Mouse (Mus musculus) neural tube, embryonic 13.5 days (tissue): ENCODE results near the gene Mbnl1. TPM values are rescaled to one million over a fixed set of nuclear protein-coding genes. Genes with fewer than 3 reads are reported as not detected.

Source experiments
- ATAC-seq: fragments of 200-750 bp; cut with Nextera tagmentation; 2 replicates; pipeline ENCODE4 v1.8.0; 2017; ENCODE audit warnings: low read depth, mild to moderate bottlenecking, moderate TSS enrichment, moderate library complexity
- H3K27ac ChIP-seq: fragments of 300-500 bp; sonication (generic); replicated peaks from 2 replicates; pipeline ENCODE4 v1.5.1; 2015; ENCODE audit warnings: moderate library complexity, mild to moderate bottlenecking, inconsistent platforms
- H3K27me3 ChIP-seq: fragments of 300-500 bp; sonication (generic); 2 replicates; pipeline ENCODE4 v1.6.1; 2015; ENCODE audit warnings: mild to moderate bottlenecking, inconsistent platforms
- H3K36me3 ChIP-seq: fragments of 300-500 bp; sonication (generic); 2 replicates; pipeline ENCODE4 v1.6.1; 2015; ENCODE audit warnings: mild to moderate bottlenecking, inconsistent platforms
- H3K4me1 ChIP-seq: fragments of 300-500 bp; sonication (generic); replicated peaks from 2 replicates; pipeline ENCODE4 v1.6.1; 2015; ENCODE audit warnings: inconsistent platforms
- H3K4me2 ChIP-seq: fragments of 300-500 bp; sonication (generic); 2 replicates; pipeline ENCODE4 v1.6.1; 2015; ENCODE audit warnings: inconsistent platforms, mild to moderate bottlenecking, moderate library complexity
- H3K4me3 ChIP-seq: fragments of 300-500 bp; sonication (generic); 2 replicates; pipeline ENCODE4 v1.5.1; 2015; ENCODE audit warnings: mild to moderate bottlenecking, inconsistent platforms
- H3K9ac ChIP-seq: fragments of 300-500 bp; sonication (generic); 2 replicates; pipeline ENCODE4 v1.6.1; 2015; ENCODE audit warnings: moderate library complexity, mild to moderate bottlenecking, inconsistent platforms
- H3K9me3 ChIP-seq: fragments of 300-500 bp; sonication (generic); 2 replicates; pipeline ENCODE4 v1.6.1; 2016; ENCODE audit warnings: inconsistent platforms
- WGBS: fragments of 180-500 bp; shearing (Covaris S2); methylation state at CpG from one replicate; pipeline ENCODE4 v1.1.7; 2015; 5-methylcytosine and 5-hydroxymethylcytosine counted together
- polyA plus RNA-seq: library from polyadenylated mRNA; unstranded; fragments of >200 nt; fragmentation: Nextera tagmentation; extraction: Ambion mirVana; gene quantifications from 2 replicates; pipeline ENCODE4 v1.2.1, GENCODE M21; 2015

The Mbnl1 gene
- polyA plus RNA-seq, 1 experiment from 2014 or later: 54.7 TPM

DNA sequence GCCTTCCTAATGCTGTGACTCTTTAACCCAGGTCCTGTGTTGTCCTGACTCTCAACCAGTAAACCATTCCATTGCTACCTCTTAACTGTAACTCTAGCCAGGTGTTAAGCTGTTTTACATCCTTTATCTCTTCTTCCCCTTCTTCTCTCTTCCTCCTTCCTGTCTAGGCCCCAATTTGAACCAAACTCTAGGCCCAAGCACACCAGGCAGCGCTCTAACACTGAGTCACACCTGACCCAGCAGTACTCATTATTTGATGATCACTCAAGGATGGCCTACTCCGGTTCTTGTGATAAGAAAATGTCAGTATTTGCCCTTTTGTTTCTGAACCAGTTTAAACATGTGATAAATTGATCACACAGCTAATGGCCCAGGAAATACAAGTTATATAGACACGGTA, 92.6 kb downstream of the Mbnl1 start:
- 83% methylated on average over 3 of the region's 3 CpGs for WGBS
- ATAC-seq: no peak
- no peaks in the 10 kb centered on the region for H3K9me3 ChIP-seq
- no peak overlapping the region for H3K4me2 ChIP-seq
- no peak overlapping the region for H3K4me3 ChIP-seq
- no peaks in the 10 kb centered on the region for H3K27me3 ChIP-seq
- no peaks in the 10 kb centered on the region for H3K36me3 ChIP-seq
- H3K27ac ChIP-seq: no peak overlapping the region
- H3K4me1 ChIP-seq: peaks cover 67% of the 10 kb centered on the region
- H3K9ac ChIP-seq: no peak overlapping the region

DNA sequence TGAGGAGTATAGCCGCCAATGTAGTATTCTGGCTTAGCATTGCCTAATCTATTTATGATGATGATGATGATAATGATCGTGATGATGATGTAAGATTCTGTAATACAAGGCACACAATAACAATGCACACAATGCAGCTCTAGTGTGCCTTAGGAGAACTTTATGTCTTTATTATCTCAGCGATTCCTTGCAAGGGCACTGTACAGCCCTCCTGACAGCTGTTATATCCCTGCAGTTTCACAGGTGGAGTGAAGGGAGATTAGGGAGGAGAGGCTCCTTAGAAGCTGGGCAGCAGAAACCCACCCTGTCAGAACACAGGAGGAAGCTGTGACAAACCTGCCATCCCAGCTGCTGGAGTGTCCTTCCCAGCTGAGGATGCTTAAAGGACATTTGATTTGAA, 93.3 kb downstream of the Mbnl1 start:
- H3K4me1 ChIP-seq: peaks cover 65% of the 10 kb centered on the region
- H3K36me3 ChIP-seq: no peaks in the 10 kb centered on the region
- no peak overlapping the region for H3K4me3 ChIP-seq
- H3K9ac ChIP-seq: no peak overlapping the region
- ATAC-seq: peak; percentile 43; the same call in 1 of the 2 replicates
- no peak overlapping the region for H3K4me2 ChIP-seq
- peak overlapping the region; percentile 63 for H3K27ac ChIP-seq
- 56% methylated on average over 3 of the region's 3 CpGs for WGBS
- no peaks in the 10 kb centered on the region for H3K27me3 ChIP-seq
- no peaks in the 10 kb centered on the region for H3K9me3 ChIP-seq

DNA sequence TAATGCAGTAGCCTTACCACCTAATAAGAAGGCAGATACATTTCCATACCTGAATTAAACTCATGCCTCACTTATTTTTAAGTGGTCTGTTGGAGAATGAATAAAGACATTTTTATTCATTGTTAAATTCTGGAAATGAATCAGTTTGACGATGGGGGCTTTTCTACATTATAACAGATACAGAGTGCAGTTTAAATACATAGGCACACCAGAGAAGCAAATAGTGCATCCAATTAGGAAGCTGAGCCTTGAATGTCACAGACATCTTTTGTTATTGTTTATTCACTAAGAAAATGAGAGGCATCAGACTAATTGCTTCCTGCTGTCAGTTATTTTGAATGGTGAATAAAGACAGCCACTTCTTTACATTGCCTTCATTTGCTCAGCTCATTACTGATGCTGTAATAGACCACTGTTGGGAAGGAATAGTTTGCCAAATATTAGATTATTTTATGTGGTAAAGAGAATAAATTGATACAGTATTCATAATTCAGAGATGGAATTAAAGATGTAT, 95.6 kb downstream of the Mbnl1 start:
- no peak for ATAC-seq
- peaks cover 64% of the 10 kb centered on the region for H3K4me1 ChIP-seq
- no peaks in the 10 kb centered on the region for H3K9me3 ChIP-seq
- no peak overlapping the region for H3K9ac ChIP-seq
- peak overlapping the region; percentile 33; the same call in 1 of the 2 replicates for H3K27ac ChIP-seq
- WGBS: 47% methylated on average over 1 of the region's 1 CpGs
- H3K36me3 ChIP-seq: no peaks in the 10 kb centered on the region
- H3K27me3 ChIP-seq: no peaks in the 10 kb centered on the region
- no peak overlapping the region for H3K4me2 ChIP-seq
- no peak overlapping the region for H3K4me3 ChIP-seq

DNA sequence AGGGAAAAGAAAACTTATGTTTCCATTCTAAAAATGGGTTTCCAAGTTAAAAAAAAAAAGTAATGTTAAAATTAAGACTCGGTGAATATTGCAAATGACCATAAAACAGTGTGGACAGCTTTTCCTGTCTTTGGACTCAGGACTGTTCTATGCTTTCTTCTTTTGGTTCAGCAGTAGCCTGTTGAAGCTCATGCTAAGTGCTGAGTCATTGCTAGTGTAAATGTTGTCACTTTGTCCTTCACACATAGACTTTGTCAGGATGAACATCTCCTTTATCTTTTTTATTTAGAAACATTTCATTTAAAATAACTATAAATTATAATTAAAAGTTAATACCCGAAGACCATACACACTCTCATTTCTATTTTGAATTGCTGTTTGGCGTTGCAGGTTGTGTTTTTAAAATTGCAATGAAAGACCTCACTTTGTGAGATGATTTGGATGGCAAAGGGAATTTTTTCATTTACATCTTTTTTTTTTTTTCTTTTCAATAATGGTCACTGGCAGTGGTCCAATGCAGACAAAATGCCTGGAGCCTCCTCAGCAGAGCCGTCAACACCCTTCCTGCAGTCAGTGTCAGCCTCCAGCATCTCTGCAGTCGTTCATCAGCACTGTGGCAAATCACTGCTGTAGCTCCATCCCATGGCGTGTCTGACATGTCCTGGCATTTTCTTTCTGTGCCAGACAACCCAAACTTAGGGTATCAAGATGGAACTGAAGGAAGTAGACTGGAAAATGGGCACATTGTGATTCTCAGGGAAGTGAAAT, 96.4 kb downstream of the Mbnl1 start:
- Histone ChIP-seq H3K27me3 (no peaks in the 10 kb centered on the region), H3K36me3 (no peaks in the 10 kb centered on the region), H3K4me1 (peaks cover 56% of the 10 kb centered on the region), H3K9me3 (no peaks in the 10 kb centered on the region), H3K27ac (peak overlapping the region; percentile 15; the same call in 1 of the 2 replicates), H3K4me2 (no peak overlapping the region), H3K4me3 (no peak overlapping the region), H3K9ac (no peak overlapping the region)
- ATAC-seq: 0 out of 2 replicates have a peak, but pooled peaks have one; percentile 30
- WGBS: 53% methylated on average over 6 of the region's 6 CpGs

DNA sequence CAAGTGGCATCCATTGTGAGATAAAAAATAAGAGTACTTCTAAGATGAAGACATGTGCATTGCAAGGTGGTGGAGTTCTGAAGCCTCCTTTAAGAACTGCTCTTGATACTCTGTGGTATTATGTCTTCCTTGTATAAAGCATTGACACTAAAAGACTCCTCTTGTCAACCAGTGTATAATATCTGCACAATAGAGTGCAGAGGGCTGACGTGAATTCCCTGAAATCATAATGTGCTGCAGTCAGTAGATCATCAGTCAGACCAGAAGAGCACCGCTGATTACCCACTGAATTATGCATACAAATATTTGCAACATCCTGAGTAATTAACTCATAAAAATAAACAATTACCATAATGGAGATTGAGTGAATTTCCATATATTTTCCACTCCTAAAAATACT, 97.2 kb downstream of the Mbnl1 start:
- 22% methylated on average over 2 of the region's 2 CpGs for WGBS
- Histone ChIP-seq H3K4me1 (peaks cover 55% of the 10 kb centered on the region), H3K4me3 (no peak overlapping the region), H3K27me3 (no peaks in the 10 kb centered on the region), H3K9me3 (no peaks in the 10 kb centered on the region), H3K4me2 (no peak overlapping the region), H3K9ac (no peak overlapping the region), H3K27ac (peak overlapping the region; percentile 15), H3K36me3 (no peaks in the 10 kb centered on the region)
- ATAC-seq: peak; percentile 69; the same call in 1 of the 2 replicates

DNA sequence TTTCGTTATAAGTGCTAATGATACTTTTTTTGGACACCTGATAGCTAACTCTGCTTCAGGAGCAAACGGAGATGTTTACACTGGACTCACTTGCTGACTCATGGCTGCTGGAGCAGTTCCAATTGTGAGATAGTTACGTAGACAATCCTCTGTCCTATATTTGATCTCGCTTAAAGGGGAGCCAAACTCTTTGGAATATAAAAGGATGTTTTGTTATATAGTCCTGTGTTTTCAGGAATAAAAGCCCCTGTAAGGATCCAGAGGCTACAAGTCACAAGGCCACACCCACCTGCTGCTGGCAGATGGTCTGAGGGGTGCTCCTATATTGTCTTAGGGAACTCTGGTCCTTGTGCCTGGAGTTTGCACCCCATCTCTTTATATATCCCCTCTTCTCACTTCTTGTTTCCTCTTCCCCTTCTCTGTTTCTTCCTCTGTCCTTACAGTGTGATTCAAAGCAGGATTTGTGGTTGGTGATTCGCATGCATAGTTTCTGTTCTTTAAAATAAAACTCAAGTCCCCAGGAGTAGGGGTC, 97.9 kb downstream of the Mbnl1 start:
- no peak for ATAC-seq
- H3K4me2 ChIP-seq: no peak overlapping the region
- no peaks in the 10 kb centered on the region for H3K27me3 ChIP-seq
- no peak overlapping the region for H3K4me3 ChIP-seq
- 65% methylated on average over 5 of the region's 5 CpGs for WGBS
- no peak overlapping the region for H3K27ac ChIP-seq
- H3K4me1 ChIP-seq: peaks cover 50% of the 10 kb centered on the region
- no peak overlapping the region for H3K9ac ChIP-seq
- no peaks in the 10 kb centered on the region for H3K36me3 ChIP-seq
- H3K9me3 ChIP-seq: no peaks in the 10 kb centered on the region

DNA sequence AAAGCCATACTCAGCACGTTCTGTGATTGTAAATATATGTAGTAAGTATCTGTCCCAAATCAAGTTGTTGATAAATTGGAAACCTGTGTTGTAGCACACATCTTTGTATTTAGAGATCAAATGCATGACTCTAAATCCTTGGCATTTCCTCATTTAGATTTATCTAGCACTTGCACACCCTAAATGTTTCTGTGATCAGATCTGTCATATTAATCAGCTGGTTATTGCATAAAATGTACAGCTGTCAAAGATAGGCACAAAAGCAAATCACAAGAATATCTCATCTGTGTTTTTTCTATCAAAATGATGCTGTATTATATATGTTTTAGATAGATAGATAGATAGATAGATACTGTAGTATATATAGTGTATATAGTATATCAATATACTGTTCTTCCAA, 98.9 kb downstream of the Mbnl1 start:
- ATAC-seq: no peak
- H3K4me2 ChIP-seq: no peak overlapping the region
- no peak overlapping the region for H3K4me3 ChIP-seq
- H3K27ac ChIP-seq: no peak overlapping the region
- H3K9me3 ChIP-seq: no peaks in the 10 kb centered on the region
- peaks cover 48% of the 10 kb centered on the region for H3K4me1 ChIP-seq
- H3K36me3 ChIP-seq: no peaks in the 10 kb centered on the region
- 57% methylated on average over 1 of the region's 1 CpGs for WGBS
- H3K27me3 ChIP-seq: no peaks in the 10 kb centered on the region
- no peak overlapping the region for H3K9ac ChIP-seq

DNA sequence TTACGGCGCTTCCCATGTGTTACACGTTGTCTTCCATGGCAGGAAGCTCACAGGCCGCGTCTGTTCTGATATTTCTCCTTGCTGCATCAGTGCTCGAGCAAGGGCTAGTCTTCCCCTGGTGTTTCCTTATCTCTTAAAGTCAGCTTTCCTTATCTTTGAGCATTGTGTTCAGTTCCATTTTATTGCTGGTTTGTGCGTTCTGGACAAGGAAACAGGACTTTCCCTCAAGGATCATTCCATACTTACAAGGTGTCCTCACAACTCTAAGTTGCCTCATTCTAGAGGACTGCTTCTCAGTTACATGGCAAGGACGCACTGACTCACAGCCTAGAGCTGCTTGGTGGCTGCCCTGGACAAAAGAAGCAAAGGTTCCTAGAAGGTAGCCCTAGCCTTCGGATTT, 101.6 kb downstream of the Mbnl1 start:
- Histone ChIP-seq H3K36me3 (no peaks in the 10 kb centered on the region), H3K9me3 (no peaks in the 10 kb centered on the region)
- 92% methylated on average over 9 of the region's 9 CpGs for WGBS

DNA sequence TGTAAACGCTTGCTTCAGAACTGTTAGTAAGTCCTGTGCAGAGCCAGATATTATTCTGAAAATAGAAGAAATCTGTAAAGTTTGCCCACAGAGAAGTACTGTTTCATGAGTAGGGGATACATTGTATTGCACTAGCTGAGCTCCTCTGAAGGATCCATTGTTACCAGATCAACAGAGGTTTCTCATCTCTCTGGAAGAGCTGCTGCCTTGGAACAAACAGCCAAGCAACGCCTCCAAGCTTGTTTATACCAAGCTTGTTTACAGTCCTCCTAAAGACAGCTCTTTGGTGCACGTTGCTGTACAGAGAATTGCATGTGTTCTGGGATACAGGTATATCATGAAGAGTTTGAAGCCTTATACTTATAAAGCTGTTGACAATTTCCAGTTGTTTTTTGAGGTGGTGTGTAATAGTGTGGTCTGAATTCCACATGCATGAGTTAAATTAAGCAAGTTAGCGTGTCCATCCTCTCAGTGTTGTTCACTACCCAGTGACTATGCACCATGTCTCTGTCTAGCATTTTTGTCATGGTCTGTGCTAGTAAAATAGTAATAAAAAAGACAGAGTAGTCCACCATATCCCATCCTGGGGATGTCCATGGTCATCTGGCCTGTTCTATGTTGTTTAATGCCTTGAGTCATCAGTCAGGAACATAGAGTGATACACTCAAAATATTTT, 102.4 kb downstream of the Mbnl1 start:
- no peak overlapping the region for H3K4me2 ChIP-seq

More for the DNA sequence above, 101.6 kb downstream of the Mbnl1 start:
- Histone ChIP-seq H3K27me3 (no peaks in the 10 kb centered on the region), H3K4me1 (peaks cover 46% of the 10 kb centered on the region), H3K9ac (no peak overlapping the region), H3K4me2 (no peak overlapping the region), H3K4me3 (no peak overlapping the region), H3K27ac (no peak overlapping the region)
- ATAC-seq: no peak

DNA sequence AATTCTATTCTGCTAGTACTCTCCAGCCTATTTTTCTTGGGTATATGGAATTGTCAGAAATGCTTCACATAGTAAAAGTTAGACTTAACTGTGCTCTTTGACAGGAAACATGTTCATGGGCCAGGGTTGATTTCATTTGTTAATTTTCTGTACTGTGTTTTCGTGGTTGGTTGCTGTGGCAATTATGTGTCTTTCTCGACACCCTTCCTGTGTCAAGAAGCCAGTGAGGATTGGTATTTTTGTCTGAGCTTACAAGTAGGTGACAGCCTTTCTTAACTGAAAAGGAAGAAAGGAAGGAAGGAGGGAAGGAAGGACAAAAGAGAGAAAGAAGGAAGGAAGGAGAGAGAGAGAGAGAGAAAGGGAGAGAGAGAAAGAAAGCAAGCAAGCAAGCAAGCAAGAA, 103.3 kb downstream of the Mbnl1 start:
- no peaks in the 10 kb centered on the region for H3K9me3 ChIP-seq
- no peak overlapping the region for H3K4me3 ChIP-seq
- H3K36me3 ChIP-seq: no peaks in the 10 kb centered on the region
- peaks cover 44% of the 10 kb centered on the region for H3K4me1 ChIP-seq
- no peaks in the 10 kb centered on the region for H3K27me3 ChIP-seq
- 66% methylated on average over 2 of the region's 2 CpGs for WGBS
- H3K4me2 ChIP-seq: no peak overlapping the region
- no peak overlapping the region for H3K27ac ChIP-seq
- ATAC-seq: no peak
- no peak overlapping the region for H3K9ac ChIP-seq

More for the DNA sequence above, 102.4 kb downstream of the Mbnl1 start:
- WGBS: 87% methylated on average over 4 of the region's 4 CpGs
- no peak overlapping the region for H3K4me3 ChIP-seq
- no peak for ATAC-seq
- H3K4me1 ChIP-seq: peaks cover 41% of the 10 kb centered on the region
- no peak overlapping the region for H3K9ac ChIP-seq
- no peaks in the 10 kb centered on the region for H3K27me3 ChIP-seq
- no peaks in the 10 kb centered on the region for H3K9me3 ChIP-seq
- no peaks in the 10 kb centered on the region for H3K36me3 ChIP-seq
- no peak overlapping the region for H3K27ac ChIP-seq

DNA sequence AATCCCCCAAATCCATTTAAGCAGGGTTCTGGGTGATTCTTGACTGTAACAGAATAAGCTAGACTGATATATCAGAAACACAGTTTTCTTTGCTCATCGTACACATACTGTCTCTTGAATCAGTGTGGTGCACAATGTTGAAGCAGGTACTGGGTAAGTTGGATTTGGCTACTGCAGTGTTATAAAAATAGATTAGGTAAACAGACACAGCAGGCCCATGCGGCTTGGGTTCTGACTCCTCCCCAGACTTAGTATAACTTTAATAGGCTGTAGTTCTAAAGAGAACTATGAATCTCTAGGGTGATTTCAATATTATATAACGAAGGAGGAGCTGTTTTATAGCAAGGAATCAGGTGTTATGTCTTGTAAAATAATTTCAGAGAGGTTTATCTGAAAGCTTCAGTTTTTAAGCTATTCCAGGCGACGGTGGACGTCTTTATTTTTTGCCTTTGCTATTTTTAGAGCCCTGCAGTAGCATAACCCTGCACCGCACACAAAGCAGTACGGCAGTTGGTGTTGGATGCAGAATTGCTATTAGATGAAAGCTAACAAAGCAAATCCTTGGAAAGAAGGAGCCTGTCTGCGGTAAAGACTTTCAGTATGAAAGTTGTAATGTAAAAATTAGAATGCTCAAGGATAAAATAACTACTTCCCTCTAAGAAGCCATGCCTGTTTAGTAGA, 103.9 kb downstream of the Mbnl1 start:
- Histone ChIP-seq H3K9me3 (no peaks in the 10 kb centered on the region), H3K4me3 (no peak overlapping the region), H3K9ac (no peak overlapping the region), H3K4me1 (peaks cover 41% of the 10 kb centered on the region), H3K27me3 (no peaks in the 10 kb centered on the region), H3K4me2 (no peak overlapping the region), H3K36me3 (no peaks in the 10 kb centered on the region), H3K27ac (no peak overlapping the region)
- 71% methylated on average over 9 of the region's 9 CpGs for WGBS
- ATAC-seq: no peak

DNA sequence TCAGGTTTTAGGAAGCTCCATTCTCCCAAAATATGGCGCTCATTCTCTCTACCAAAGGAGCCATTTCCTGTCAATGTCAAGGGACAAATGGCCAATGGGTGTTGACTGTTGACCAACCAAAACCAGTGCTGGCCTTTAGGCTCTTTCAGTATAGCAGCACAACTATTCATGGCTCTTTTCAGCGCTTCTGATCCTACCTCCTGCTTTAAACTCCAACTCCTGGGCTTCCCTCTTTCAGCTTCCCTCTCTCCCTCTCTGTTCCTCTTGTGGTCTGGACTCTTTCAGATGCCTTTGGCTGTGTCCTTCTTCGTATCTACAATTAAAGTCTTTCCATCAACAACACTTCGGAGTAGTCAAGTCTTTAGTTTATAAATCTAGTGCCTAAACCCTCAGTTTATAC, 107.2 kb downstream of the Mbnl1 start:
- Histone ChIP-seq H3K27ac (no peak overlapping the region), H3K4me2 (no peak overlapping the region), H3K4me3 (no peak overlapping the region), H3K9ac (no peak overlapping the region), H3K9me3 (no peaks in the 10 kb centered on the region), H3K36me3 (no peaks in the 10 kb centered on the region), H3K27me3 (no peaks in the 10 kb centered on the region), H3K4me1 (peaks cover 47% of the 10 kb centered on the region)
- WGBS: 93% methylated on average over 4 of the region's 4 CpGs
- ATAC-seq: no peak
